Mouse (Mus musculus) gastrocnemius, adult 18-20 months (tissue): ENCODE measurements at regions not wholly inside any gene's neighbourhood (a gene's known extent, or its start where the extent isn't known, plus 50 kb on each side); places are given as distances from the start of the nearest gene placed in this dataset.
A peak's percentile ranks its signal among the peaks of the same experiment; 100 is the strongest.

Source experiments
- DNase-seq: peaks from one replicate; pipeline ENCODE4 v3.0.0; 2021; ENCODE audit warnings: low spot score

GRCm38 (mm10) chr2:169452956-169453355 is 134.6 kb downstream of the Gm11011 start:
- DNase-seq = no peak

GRCm38 (mm10) chr2:169450801-169451200 is 136.7 kb downstream of the Gm11011 start:
- no peak for DNase-seq

- no peak for DNase-seq
Measured at GRCm38 (mm10) chr2:169447495-169448280, 139.9 kb downstream of the Gm11011 start.

GRCm38 (mm10) chr2:169445877-169446276 is 141.7 kb downstream of the Gm11011 start:
- DNase-seq = no peak

GRCm38 (mm10) chr2:169445371-169445770 is 142.2 kb downstream of the Gm11011 start:
- no peak for DNase-seq

- DNase-seq = no peak
Measured at GRCm38 (mm10) chr2:169443271-169443670, 144.3 kb downstream of the Gm11011 start.

- DNase-seq = no peak
Measured at GRCm38 (mm10) chr2:169431516-169431915, 156.0 kb downstream of the Gm11011 start.

GRCm38 (mm10) chr2:169429411-169429810 is 158.1 kb downstream of the Gm11011 start:
- DNase-seq = no peak

- DNase-seq = peak; percentile 5
Measured at GRCm38 (mm10) chr2:169424166-169424920, 163.2 kb downstream of the Gm11011 start.

- no peak for DNase-seq
Measured at GRCm38 (mm10) chr2:169412361-169412760, 175.2 kb downstream of the Gm11011 start.

GRCm38 (mm10) chr2:169410080-169410479 is 177.5 kb downstream of the Gm11011 start:
- DNase-seq = no peak

GRCm38 (mm10) chr2:169404908-169405690 is 182.4 kb downstream of the Gm11011 start:
- no peak for DNase-seq

GRCm38 (mm10) chr2:169397758-169398157 is 189.8 kb downstream of the Gm11011 start:
- no peak for DNase-seq

GRCm38 (mm10) chr2:169397013-169397412 is 190.5 kb downstream of the Gm11011 start:
- DNase-seq = peak; percentile 65

- DNase-seq = no peak
Measured at GRCm38 (mm10) chr2:169396294-169396693, 191.3 kb downstream of the Gm11011 start.

- DNase-seq = no peak
Measured at GRCm38 (mm10) chr2:169389611-169390010, 197.9 kb downstream of the Gm11011 start.

GRCm38 (mm10) chr2:169388569-169388968 is 199.0 kb downstream of the Gm11011 start:
- no peak for DNase-seq

- no peak for DNase-seq
Measured at GRCm38 (mm10) chr2:169387765-169388518, 199.6 kb downstream of the Gm11011 start.

- no peak for DNase-seq
Measured at GRCm38 (mm10) chr2:169383701-169384100, 203.8 kb downstream of the Gm11011 start.

GRCm38 (mm10) chr2:169373069-169373468 is 214.5 kb downstream of the Gm11011 start:
- DNase-seq = no peak

GRCm38 (mm10) chr2:169365046-169365445 is 222.5 kb downstream of the Gm11011 start:
- no peak for DNase-seq
